Mouse (Mus musculus) liver, embryonic 16.5 days (tissue): ENCODE measurements around the gene Sars2. TPM values are rescaled to one million over a fixed set of nuclear protein-coding genes. Genes with fewer than 3 reads are reported as not detected.

Experiments
- ATAC-seq: fragments of 200-750 bp; cut with Nextera tagmentation; 2 replicates; pipeline ENCODE4 v1.8.0; 2017; ENCODE audit warnings: low read depth, mild to moderate bottlenecking, moderate number of reproducible peaks, moderate library complexity
- H3K27ac ChIP-seq: fragments of 300-500 bp; sonication (generic); 2 replicates; pipeline ENCODE4 v1.5.1; 2014; ENCODE audit warnings: mild to moderate bottlenecking, low read length
- H3K27me3 ChIP-seq: fragments of 300-500 bp; sonication (generic); 2 replicates; pipeline ENCODE4 v1.6.1; 2014; ENCODE audit warnings: low read depth, low read length, mixed read lengths; ENCODE audit not compliant: control insufficient read depth, insufficient read depth
- H3K36me3 ChIP-seq: fragments of 300-500 bp; sonication (generic); 2 replicates; pipeline ENCODE4 v1.6.1; 2014; ENCODE audit warnings: mild to moderate bottlenecking; ENCODE audit not compliant: control insufficient read depth, insufficient read depth
- H3K4me1 ChIP-seq: fragments of 300-500 bp; sonication (generic); 2 replicates; pipeline ENCODE4 v1.6.1; 2014; ENCODE audit warnings: low read depth, low read length, mixed read lengths; ENCODE audit not compliant: control insufficient read depth
- H3K4me2 ChIP-seq: fragments of 300-500 bp; sonication (generic); 2 replicates; pipeline ENCODE4 v1.6.1; 2014; ENCODE audit warnings: low read depth, low read length, mixed read lengths
- H3K4me3 ChIP-seq: fragments of 300-500 bp; sonication (generic); 2 replicates; pipeline ENCODE4 v1.5.1; 2014; ENCODE audit warnings: low read depth, mild to moderate bottlenecking, low read length
- H3K9ac ChIP-seq: fragments of 300-500 bp; sonication (generic); 2 replicates; pipeline ENCODE4 v1.6.1; 2014; ENCODE audit warnings: low read depth, low read length
- H3K9me3 ChIP-seq: fragments of 300-500 bp; sonication (generic); replicated peaks from 2 replicates; pipeline ENCODE4 v1.6.1; 2016; ENCODE audit warnings: low read length; ENCODE audit not compliant: control insufficient read depth
- WGBS: fragments of 180-500 bp; shearing (Covaris S2); extraction: QIAGEN DNeasy Blood & Tissue Kit; methylation state at CpG from one replicate; pipeline ENCODE4 v1.1.7; 2014; ENCODE audit not compliant: insufficient replicate concordance; 5-methylcytosine and 5-hydroxymethylcytosine counted together
- polyA plus RNA-seq: library from polyadenylated mRNA; unstranded; fragments of >200 nt; fragmentation: Nextera tagmentation; extraction: Ambion mirVana; gene quantifications from 2 replicates; pipeline ENCODE4 v1.2.1, GENCODE M21; 2015

Gene Sars2
- polyA plus RNA-seq, 1 experiment from 2014 or later: 10.5 TPM

DNA sequence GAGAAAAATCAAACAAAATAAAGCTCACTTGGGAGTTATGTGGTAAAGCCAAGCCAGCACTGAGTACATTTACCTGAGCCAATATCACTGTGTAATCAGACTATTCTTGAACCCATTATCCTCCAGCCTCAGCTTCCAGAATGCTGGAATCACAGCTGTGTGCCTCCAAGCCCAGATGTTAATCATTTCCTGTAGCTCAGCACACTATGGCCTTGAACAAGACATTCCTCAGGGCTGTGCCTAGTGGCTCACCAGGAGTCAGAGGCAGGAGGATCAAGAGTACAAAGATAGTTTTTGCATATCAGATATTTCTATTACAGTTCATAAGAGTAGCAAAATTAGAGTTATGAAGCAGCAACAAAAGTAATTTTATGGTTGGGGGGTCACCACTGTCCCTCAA is 49.9 kb downstream of the Sars2 start:
- Histone ChIP-seq H3K27ac (no peak overlapping the region), H3K4me3 (no peak overlapping the region), H3K27me3 (no peaks in the 10 kb centered on the region), H3K9me3 (no peaks in the 10 kb centered on the region), H3K4me1 (peaks cover 13% of the 10 kb centered on the region), H3K9ac (no peak overlapping the region), H3K4me2 (no peak overlapping the region), H3K36me3 (no peaks in the 10 kb centered on the region)
- no peak for ATAC-seq

DNA sequence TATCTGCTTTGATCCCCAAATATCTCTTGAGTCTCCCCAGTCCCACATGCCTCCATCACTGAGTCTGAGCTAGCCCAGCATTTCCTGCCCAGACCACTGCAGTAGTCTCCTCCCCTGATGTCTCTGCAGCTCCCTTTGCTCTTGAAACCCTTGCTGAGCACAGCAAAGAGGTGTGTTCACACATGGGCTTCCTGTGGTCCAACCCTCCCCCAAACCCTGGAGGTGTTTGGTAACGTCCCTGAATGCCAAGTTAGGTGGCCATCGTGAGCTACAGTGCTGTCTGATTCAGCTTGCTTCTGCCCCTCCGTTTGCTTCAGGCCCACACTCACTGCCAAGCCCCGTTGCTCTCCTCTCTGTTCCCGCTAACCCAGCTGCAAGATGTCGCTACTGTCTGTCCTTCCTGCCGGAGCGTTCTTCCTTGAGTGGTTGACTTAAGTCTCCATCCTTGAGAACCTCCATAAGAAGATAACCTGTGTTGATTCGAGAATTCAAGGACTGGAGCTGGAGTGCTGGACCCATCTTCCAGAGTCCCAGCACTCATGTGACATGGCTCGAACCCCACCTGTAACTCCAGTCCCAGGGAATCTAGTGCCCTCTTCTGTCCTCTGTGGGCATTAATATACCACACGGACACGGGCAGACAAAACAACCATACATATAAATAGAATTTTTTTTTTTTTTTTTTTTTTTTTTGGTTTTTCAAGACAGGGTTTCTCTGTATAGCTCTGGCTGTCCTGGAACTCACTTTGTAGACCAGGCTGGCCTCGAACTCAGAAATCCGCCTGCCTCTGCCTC is 50.8 kb downstream of the Sars2 start:
- Histone ChIP-seq H3K4me3 (no peak overlapping the region), H3K36me3 (no peaks in the 10 kb centered on the region)
- 55% methylated on average over 13 of the region's 14 CpGs for WGBS

DNA sequence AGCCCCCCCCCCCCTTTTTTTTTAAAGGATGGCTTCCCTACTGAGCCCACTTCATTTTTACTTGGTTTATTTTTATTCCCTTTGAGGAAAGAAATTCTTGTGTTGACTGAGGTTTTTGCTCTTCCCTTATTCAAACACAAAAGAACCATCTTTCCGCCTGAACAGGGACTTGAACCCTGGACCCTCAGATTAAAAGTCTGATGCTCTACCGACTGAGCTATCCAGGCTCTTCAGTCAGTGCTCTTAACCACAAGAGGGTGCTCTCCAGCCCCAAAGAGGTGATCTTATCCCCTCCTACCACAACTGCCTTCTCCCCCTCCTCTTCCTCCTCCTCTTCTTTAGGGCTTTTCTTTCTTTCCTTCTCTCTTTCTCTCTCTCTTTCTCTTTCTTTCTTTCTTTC is 52.0 kb downstream of the Sars2 start:
- H3K9ac ChIP-seq: no peak overlapping the region
- no peaks in the 10 kb centered on the region for H3K9me3 ChIP-seq
- WGBS: 12% methylated on average over 2 of the region's 2 CpGs
- H3K36me3 ChIP-seq: no peaks in the 10 kb centered on the region
- H3K4me2 ChIP-seq: no peak overlapping the region
- H3K27me3 ChIP-seq: no peaks in the 10 kb centered on the region
- ATAC-seq: no peak
- peaks cover 17% of the 10 kb centered on the region for H3K4me1 ChIP-seq
- no peak overlapping the region for H3K27ac ChIP-seq
- no peak overlapping the region for H3K4me3 ChIP-seq

More for the DNA sequence above, 50.8 kb downstream of the Sars2 start:
- H3K9me3 ChIP-seq: no peaks in the 10 kb centered on the region
- peaks cover 17% of the 10 kb centered on the region for H3K4me1 ChIP-seq
- no peak overlapping the region for H3K27ac ChIP-seq
- no peak for ATAC-seq
- H3K27me3 ChIP-seq: no peaks in the 10 kb centered on the region
- no peak overlapping the region for H3K4me2 ChIP-seq
- H3K9ac ChIP-seq: no peak overlapping the region

DNA sequence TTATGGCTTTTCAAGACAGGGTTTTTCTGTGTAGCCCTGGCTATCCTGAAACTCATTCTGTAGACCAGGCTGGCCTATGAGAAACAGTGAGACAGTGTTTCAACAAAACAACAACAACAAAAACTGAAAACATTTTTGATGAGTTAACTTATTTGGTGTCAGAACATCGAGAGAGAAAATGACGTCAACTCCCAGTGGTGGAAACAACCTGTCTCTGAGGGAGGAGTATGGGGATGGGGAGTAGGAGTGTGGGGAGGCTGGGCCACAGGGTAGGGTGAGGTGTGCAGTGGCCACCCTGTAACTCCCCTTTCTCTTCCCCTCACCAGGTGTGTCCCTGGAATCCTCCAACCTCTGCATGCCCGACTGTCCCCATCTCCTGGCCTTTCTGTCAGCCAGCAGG is 52.7 kb downstream of the Sars2 start:
- Histone ChIP-seq H3K9ac (no peak overlapping the region), H3K36me3 (no peaks in the 10 kb centered on the region), H3K4me1 (peaks cover 17% of the 10 kb centered on the region), H3K4me3 (no peak overlapping the region), H3K27ac (no peak overlapping the region), H3K27me3 (no peaks in the 10 kb centered on the region), H3K9me3 (no peaks in the 10 kb centered on the region), H3K4me2 (no peak overlapping the region)
- ATAC-seq: no peak
- WGBS: 75% methylated on average over 3 of the region's 3 CpGs

DNA sequence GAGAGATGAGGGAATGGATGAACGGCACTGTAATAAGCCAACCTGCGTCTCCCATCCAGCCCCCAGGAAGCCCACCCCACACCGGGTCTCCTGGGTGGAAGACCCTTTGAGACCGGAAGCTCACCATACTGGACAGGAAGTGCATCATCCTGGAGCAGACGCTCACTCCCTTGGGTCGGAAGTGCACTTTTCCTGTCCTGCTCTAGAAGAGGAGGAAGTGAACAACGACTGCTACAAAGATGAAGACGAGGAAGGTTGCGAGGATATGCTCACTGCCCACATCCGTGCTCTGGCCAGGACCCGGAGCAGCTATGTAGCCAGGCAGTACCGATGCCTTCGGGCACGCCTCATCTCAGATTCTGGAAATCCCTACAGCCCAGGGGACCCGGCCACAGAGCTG is 54.0 kb downstream of the Sars2 start:
- peak overlapping the region; percentile 63 for H3K9ac ChIP-seq
- no peaks in the 10 kb centered on the region for H3K9me3 ChIP-seq
- no peaks in the 10 kb centered on the region for H3K36me3 ChIP-seq
- peaks cover 17% of the 10 kb centered on the region for H3K4me1 ChIP-seq
- H3K27me3 ChIP-seq: no peaks in the 10 kb centered on the region
- WGBS: 15% methylated on average over 15 of the region's 15 CpGs
- H3K4me3 ChIP-seq: peak overlapping the region; percentile 56
- peak overlapping the region; percentile 78 for H3K4me2 ChIP-seq
- H3K27ac ChIP-seq: peak overlapping the region; percentile 69
- 0 out of 2 replicates have a peak, but pooled peaks have one; percentile 17 for ATAC-seq

DNA sequence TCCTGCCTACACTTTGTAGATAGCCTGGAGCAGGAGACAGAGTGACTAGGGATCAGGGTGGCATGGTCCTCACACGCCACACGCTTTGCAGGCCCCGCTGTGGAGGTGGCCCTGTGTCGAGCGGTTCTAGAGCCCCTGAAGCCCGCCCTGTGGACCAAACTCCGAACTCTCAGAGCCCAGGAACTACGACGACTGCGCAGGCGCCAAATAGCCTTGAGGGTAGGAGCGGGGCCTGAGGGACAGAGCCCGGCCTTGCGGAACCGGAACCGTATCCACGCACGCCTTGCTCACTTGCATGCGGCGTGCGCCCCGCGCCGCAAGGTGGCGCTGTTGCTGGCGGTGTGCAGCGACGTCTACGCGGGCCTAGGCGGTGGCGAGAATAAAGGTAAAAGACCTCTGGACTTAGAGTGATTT is 54.8 kb downstream of the Sars2 start:
- H3K4me1 ChIP-seq: peaks cover 17% of the 10 kb centered on the region
- peak overlapping the region; percentile 63 for H3K9ac ChIP-seq
- H3K36me3 ChIP-seq: no peaks in the 10 kb centered on the region
- H3K4me3 ChIP-seq: peak overlapping the region; percentile 56
- WGBS: 7% methylated on average over 32 of the region's 32 CpGs
- ATAC-seq: peak; percentile 81
- peak overlapping the region; percentile 69 for H3K27ac ChIP-seq
- H3K27me3 ChIP-seq: no peaks in the 10 kb centered on the region
- peak overlapping the region; percentile 78 for H3K4me2 ChIP-seq
- H3K9me3 ChIP-seq: no peaks in the 10 kb centered on the region

DNA sequence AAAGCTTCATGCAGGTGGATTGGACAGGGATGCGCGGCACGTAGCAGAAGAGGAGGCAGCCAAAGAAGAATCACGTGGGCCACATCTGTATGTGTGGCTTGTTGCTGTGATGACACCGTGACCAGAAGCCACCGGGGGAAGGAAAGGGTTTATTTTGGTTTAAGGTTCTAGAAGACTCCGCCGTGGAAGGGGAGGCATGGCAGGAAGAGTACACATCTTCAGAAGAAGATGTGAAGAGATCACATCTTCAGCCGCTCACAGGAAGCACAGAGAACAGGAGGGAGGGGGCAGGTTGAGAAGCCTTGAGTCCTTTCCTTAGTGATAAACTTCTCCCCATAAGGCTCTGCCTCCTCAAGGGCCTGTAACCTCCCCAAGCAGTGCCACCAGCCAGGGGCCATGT is 58.2 kb downstream of the Sars2 start:
- ATAC-seq: no peak
- H3K36me3 ChIP-seq: no peaks in the 10 kb centered on the region
- WGBS: 82% methylated on average over 9 of the region's 9 CpGs
- no peaks in the 10 kb centered on the region for H3K9me3 ChIP-seq
- peaks cover 44% of the 10 kb centered on the region for H3K4me1 ChIP-seq
- H3K4me2 ChIP-seq: no peak overlapping the region
- no peak overlapping the region for H3K9ac ChIP-seq
- no peak overlapping the region for H3K27ac ChIP-seq
- no peaks in the 10 kb centered on the region for H3K27me3 ChIP-seq
- no peak overlapping the region for H3K4me3 ChIP-seq

DNA sequence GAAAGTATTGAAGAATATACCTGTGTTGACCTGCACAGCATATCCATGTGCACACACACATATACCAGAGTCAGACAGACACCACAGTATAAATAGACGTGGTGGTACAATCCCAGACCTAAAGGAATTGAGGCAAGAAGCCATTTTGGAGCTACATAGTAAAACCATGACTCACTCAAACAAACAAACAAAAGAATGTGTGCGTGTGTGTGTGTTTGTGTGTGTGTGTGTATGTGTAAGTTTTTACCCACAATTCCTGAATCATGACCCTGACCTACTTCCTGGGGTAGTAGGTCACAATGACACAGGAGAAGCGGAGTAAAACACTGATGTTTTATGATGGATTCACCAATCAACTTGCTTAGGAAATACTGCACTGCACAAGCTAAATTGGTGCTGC is 59.7 kb downstream of the Sars2 start:
- H3K27ac ChIP-seq: no peak overlapping the region
- no peak overlapping the region for H3K9ac ChIP-seq
- no peaks in the 10 kb centered on the region for H3K36me3 ChIP-seq
- H3K9me3 ChIP-seq: no peaks in the 10 kb centered on the region
- no peak for ATAC-seq
- H3K4me3 ChIP-seq: no peak overlapping the region
- no peaks in the 10 kb centered on the region for H3K27me3 ChIP-seq
- H3K4me2 ChIP-seq: no peak overlapping the region
- 60% methylated on average over 3 of the region's 3 CpGs for WGBS
- peaks cover 34% of the 10 kb centered on the region for H3K4me1 ChIP-seq

DNA sequence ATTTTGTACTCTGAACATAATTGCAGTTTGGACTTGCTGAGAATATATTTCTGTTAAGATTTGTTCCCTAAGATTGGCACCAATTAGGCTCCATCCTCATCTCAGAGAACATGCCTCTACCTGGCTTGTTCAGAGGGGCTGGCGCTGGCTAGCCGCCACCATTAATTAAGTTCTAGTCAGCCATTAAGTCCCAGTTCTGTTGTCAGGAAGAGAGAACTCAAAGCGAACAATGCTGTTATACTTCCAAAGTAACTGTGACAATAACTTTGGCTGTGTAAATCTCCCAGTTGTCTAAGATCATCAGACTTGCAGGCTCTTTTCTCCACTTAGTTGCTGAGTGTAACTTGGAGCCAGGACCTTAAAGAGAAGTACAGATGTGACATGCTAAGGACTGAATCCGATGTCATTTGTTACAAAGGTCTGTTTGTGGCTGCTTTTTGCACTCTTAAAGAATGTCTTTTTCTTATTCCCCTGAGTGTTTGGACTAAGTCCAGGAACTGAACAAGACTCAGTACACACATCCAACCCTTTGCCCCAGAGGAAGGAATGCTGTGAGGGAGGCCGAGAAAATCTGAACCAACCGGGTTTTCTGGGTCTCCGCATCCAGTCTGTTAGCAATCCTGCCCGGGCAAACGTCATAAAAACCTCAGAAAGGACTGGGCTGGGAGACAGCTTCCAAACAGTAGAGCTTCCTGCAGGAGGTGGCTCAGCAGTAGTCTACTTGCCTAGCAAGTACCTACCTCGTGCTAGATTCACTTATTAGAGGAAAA is 60.3 kb downstream of the Sars2 start:
- H3K4me1 ChIP-seq: peaks cover 28% of the 10 kb centered on the region
- no peak overlapping the region for H3K9ac ChIP-seq
- H3K27me3 ChIP-seq: no peaks in the 10 kb centered on the region
- no peak overlapping the region for H3K4me2 ChIP-seq
- no peak overlapping the region for H3K4me3 ChIP-seq
- peak overlapping the region; percentile 78 for H3K27ac ChIP-seq
- ATAC-seq: no peak
- WGBS: 45% methylated on average over 10 of the region's 10 CpGs
- H3K36me3 ChIP-seq: no peaks in the 10 kb centered on the region
- no peaks in the 10 kb centered on the region for H3K9me3 ChIP-seq
